Mouse (Mus musculus) embryo, embryonic 9.5 days (tissue): ENCODE results near the gene Stx1b.

Source experiments
- DNase-seq: peaks from one replicate; pipeline ENCODE4 v3.0.0-alpha.2; 2017; ENCODE audit errors: extremely low spot score

The Stx1b gene

DNA sequence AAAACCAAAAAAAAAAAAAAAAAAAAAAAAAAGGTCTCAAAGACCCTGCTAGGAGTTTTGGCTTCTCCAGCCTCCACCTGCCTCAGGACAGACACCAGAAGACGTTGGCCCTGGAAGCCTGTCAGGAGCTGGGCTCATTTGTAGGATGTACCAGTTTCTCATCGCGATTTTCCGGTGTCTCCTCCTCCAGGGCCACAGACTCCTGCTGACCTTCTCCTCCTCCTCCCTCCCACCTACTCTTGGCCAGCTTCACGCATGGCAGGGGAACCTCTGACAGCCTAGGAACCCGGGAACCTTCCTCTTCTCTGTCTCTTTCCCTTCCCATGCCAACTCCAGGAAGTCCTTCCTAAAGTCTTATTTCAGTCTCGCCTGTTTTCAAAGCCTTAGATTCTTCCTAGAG is 7.3 kb downstream of the Stx1b start:
- no peak for DNase-seq

- no peak for DNase-seq
Measured at GRCm38 (mm10) chr7:127815954-127816821, 8.2 kb downstream of the Stx1b start.

GRCm38 (mm10) chr7:127815116-127815665 is 9.2 kb downstream of the Stx1b start:
- no peak for DNase-seq

DNA sequence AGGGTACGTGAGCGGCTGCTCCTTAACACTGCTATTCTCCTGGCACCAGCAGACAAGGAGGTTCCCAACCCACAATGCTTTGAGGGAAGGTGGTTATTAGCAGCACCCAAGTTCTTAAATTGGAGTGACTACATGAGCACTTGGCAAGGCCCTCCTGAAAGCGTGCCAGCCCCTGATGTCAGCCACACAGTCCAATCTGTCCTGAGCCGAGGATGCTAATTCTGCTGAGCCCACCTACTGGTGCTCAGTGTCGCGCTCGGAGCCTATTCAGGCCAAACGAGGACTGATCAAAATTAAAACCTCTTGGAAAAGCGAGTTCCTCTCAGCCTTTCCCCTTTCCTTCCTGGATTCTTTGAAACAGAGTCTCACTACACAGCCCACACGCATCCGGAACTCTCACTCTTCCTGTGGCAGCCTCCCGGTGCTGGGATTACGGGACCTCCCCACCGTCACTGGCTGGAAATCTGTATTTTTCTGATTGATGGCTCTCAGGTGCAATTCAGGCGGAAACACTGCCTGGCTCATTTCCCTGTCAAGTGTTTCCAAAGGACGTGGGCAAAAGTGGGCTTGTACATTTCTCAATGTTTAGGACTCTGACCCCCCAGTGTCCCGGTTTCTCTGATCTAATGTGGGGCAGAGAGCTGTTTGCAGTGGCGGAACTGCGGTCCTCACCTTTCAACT is 10.0 kb downstream of the Stx1b start:
- DNase-seq = no peak

GRCm38 (mm10) chr7:127813821-127814220 is 10.5 kb downstream of the Stx1b start:
- no peak for DNase-seq

DNA sequence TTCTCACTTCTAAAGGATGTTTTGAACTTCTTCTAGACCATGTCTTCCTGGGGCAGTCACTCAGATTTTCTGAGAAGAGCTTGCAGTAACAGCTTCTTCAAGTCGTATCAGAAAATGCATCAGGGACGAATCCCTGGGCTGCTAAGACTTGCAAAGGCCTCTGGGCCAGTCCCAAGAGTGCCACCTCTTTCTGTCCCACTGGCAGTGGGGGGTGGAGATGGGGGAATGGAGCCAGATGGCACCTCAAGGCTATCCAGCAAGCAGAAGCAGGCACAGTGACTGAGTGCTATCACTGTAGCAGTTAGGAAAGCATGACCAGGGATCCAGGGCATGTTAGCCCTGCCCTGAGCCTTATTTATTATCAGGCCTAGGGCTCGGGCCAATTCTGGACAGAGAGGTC is 12.1 kb downstream of the Stx1b start:
- DNase-seq = no peak

DNA sequence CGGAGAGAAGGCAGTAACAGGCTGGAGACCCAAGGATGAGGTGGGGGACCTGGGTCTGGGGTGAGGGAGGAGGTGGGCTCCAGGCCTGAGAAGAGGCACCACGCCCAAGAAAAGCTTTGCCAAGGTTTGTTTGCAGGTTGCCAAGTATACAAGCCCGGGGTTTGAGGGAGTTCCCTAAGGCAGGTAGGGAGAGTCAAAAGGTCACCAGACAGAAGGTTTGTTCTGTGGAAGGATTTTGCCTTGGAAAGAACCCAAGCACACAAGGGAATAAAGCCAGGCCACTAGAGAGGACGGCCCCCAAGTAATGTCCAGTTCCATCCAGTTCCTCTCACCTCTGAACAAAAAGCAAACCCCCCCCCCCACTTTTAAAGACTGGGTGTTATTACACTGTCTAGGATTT is 13.1 kb downstream of the Stx1b start:
- DNase-seq = no peak

GRCm38 (mm10) chr7:127810650-127811049 is 13.7 kb downstream of the Stx1b start:
- DNase-seq = no peak

DNA sequence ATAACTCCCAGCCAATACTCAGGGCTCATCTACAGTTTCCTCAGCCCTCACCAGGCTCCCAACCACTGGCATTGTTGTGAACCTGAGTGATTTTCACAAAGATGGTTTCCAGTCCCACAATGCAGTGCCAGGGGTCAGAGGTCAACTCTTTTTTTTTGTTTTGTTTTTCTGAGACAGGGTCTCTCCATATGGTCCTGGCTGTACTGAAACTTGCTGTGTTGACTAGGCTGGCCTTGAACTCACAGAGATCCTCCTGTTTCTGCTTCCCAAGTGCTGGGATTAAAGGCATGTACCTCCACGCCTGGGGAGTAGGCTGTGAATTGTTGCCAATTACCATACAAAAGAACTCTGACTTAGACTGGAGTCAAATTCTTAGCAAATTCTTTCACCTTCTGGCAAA is 14.5 kb downstream of the Stx1b start:
- DNase-seq = no peak

DNA sequence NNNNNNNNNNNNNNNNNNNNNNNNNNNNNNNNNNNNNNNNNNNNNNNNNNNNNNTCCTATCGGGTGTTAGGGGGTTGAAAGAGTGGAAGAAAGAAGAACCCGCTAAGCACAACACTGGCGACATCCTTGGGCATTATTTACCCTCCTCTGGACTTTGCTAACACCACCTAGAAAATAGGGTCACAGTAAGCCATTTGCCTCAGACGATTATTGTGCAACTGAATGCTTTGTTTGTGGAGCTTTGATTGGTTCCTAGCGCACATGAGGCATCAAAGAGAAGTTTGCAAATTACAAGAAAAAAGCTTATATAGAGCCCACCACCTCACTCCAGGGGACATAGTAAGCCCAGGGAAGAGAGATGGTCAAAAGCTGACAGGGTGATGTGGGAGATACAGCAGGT is 15.5 kb downstream of the Stx1b start:
- no peak for DNase-seq

DNA sequence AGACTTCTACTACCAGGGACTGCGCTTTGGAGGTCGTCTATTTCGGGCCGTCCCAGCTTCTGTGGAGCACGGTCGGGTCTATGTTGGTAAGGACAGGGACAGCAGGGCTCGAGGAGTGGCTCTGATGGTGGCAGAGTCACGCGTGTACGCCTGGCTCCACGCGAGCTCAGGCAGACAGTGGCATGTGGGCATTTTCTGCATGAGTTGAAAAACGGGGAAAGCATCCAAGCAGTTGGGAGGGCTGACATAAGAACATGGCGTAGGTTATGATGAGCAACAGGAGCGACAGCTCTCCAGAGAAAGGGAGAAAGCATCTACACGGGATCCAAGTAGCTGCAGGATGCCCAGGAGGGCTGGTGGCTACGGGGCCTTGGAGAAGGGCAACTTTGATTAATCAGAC is 22.0 kb downstream of the Stx1b start:
- no peak for DNase-seq

DNA sequence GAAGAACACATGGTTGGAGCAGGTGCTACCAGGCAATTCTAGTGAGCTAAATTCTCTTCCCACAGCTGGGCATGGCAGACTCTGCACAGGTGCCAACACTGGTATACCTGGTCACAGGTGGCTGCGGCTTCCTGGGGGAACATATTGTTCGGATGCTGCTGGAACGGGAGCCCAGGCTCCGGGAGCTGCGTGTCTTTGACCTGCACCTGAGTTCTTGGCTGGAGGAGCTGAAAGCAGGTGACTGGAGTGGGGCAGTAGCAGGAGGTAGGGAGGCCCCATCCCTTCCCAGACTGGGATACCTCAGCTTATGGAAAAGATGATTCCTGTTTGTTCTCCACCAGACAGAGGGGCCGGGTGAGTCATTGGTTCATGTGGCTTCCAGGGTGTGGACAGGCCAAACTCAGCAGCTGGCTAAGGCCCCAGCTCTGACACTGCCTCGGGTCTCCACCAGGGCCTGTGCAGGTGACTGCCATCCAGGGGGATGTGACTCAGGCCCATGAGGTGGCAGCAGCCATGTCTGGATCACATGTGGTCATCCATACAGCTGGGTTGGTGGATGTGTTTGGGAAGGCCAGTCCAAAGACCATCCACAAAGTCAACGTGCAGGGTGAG is 23.2 kb downstream of the Stx1b start:
- no peak for DNase-seq

GRCm38 (mm10) chr7:127800435-127801009 is 23.8 kb downstream of the Stx1b start, which contains the start of gene Hsd3b7:
Hsd3b7 (plus strand) TSS chr7:127800604.
- peak; percentile 92 for DNase-seq

DNA sequence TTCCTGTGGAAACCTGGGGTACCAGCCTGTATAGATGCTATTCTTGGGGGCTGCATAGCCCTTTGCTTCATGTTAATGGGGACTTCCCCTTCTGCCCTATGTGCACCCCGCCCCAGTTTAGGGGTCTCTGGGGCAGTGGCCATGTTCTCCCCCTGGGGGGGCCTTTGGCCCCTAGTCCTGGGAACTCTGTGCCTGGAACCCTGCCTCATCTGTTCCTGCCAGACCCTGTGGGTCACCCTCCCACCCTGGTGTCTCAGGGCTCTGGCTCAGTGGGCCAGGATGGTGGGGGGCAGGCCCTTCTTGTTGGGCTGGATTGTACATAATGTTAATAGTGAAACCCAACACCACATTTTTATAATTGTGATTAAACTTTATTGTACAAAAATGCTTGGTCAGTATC is 24.6 kb downstream of the Stx1b start:
- DNase-seq = no peak

DNA sequence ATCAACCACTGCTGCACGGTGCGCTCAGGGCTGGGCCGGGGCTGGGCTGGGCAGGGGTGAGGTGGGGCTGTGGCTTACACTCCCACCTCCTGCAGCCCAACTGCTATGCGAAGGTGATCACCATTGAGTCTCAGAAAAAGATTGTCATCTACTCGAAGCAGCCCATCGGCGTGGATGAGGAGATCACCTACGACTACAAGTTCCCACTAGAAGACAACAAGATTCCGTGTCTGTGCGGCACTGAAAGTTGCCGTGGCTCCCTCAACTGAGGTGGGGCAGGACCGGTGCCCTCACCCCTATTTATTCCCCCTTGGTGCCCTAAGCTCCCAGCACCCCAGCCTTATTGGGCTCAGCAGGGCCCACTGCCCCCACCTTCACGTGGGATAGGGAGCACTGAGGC is 25.1 kb downstream of the Stx1b start:
- no peak for DNase-seq

DNA sequence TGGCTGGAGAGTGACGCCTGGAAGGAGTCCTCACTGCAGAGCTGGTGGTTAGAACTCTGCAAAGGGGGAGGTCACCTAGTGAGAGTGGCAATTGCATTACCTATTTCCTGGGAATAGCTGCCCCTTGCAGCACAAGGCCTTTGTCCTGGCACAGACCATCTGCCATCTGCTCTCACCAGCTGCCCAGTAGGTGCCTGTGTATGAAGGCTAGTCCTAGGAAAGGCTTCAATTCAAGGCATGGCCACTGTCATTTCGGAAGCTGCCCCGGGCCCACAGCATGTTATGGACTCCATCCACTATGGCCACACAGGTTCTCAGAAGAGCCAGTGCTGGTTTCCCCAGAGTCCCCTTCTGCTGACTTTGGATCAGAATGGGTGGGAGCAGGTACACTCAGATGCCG is 25.8 kb downstream of the Stx1b start:
- DNase-seq = no peak

DNA sequence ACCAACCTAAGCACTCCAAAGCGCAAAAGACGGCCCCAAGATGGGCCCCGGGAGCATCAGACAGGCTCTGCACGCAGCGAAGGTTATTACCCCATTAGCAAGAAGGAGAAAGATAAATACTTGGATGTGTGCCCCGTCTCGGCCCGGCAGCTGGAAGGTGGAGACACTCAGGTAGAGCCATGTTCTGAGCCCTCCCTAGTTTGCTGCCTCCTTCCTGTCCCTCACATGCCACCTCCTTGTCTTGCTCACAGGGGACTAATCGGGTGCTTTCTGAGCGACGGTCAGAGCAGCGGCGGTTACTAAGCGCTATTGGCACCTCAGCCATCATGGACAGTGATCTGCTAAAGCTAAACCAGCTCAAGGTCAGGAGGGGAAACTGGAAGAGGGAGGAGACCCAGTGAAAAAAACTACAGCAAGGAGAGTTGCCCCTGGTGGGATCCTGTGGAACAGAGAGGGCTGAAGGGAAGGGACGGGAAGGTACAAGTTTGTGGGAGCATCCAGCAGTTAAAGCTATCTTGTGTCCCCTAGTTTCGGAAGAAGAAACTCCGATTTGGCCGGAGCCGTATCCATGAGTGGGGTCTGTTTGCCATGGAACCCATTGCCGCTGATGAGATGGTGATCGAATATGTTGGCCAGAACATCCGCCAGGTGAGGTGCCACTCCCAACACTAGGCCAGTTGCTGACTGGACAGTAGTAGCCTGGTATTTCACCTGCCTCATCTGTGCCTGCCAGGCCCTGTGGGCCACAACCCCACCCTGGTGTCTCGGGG is 27.1 kb downstream of the Stx1b start:
- no peak for DNase-seq

DNA sequence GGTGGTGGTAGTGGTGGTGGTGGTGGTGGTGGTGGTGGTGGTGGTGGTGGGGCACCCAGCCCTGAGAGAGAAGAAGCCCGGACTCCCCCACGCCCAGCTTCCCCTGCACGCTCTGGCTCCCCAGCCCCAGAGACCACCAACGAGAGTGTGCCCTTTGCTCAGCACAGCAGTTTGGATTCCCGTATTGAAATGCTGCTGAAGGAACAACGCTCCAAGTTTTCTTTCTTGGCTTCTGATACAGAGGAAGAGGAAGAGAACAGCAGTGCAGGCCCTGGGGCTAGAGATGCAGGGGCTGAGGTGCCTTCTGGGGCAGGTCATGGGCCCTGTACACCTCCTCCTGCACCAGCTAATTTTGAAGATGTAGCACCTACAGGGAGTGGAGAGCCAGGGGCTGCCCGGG is 39.0 kb downstream of the Stx1b start, which contains the start of gene Gm49388:
Gm49388 (plus strand) TSS at position 301 of the 400 bp plus-strand sequence.
- no peak for DNase-seq

GRCm38 (mm10) chr7:127778350-127778749 is 46.0 kb downstream of the Stx1b start:
- no peak for DNase-seq

- DNase-seq = peak; percentile 83
Measured at GRCm38 (mm10) chr7:127777474-127778266, 46.7 kb downstream of the Stx1b start.
